Mouse (Mus musculus) forebrain, embryonic 12.5 days (tissue): Measurements from ENCODE around the gene Itpkb. TPM values are rescaled to one million over a fixed set of nuclear protein-coding genes. Genes with fewer than 3 reads are reported as not detected.

Experiments used
- ATAC-seq: fragments of 200-750 bp; cut with Nextera tagmentation; 2 replicates; pipeline ENCODE4 v1.8.0; 2017; ENCODE audit warnings: moderate TSS enrichment; ENCODE audit not compliant: low FRiP score
- H3K27ac ChIP-seq: fragments of 300-500 bp; sonication (generic); 2 replicates; pipeline ENCODE4 v1.5.1; 2016; ENCODE audit warnings: mild to moderate bottlenecking
- H3K27me3 ChIP-seq: fragments of 300-500 bp; sonication (generic); 2 replicates; pipeline ENCODE4 v1.6.1; 2016; ENCODE audit warnings: mild to moderate bottlenecking
- H3K36me3 ChIP-seq: fragments of 300-500 bp; sonication (generic); replicated peaks from 2 replicates; pipeline ENCODE4 v1.6.1; 2016; ENCODE audit warnings: mild to moderate bottlenecking
- H3K4me1 ChIP-seq: fragments of 300-500 bp; sonication (generic); 2 replicates; pipeline ENCODE4 v1.6.1; 2016
- H3K4me2 ChIP-seq: fragments of 300-500 bp; sonication (generic); 2 replicates; pipeline ENCODE4 v1.6.1; 2016; ENCODE audit warnings: mild to moderate bottlenecking, moderate library complexity
- H3K4me3 ChIP-seq: fragments of 300-500 bp; sonication (generic); replicated peaks from 2 replicates; pipeline ENCODE4 v1.5.1; 2016; ENCODE audit warnings: mild to moderate bottlenecking
- H3K9ac ChIP-seq: fragments of 300-500 bp; sonication (generic); 2 replicates; pipeline ENCODE4 v1.6.1; 2016; ENCODE audit warnings: mild to moderate bottlenecking
- H3K9me3 ChIP-seq: fragments of 300-500 bp; sonication (generic); 2 replicates; pipeline ENCODE4 v1.6.1; 2016
- WGBS: fragments of 180-500 bp; shearing (Covaris S2); methylation state at CpG from one replicate; pipeline ENCODE4 v1.1.7; 2016; 5-methylcytosine and 5-hydroxymethylcytosine counted together
- polyA plus RNA-seq: library from polyadenylated mRNA; unstranded; fragments of >200 nt; fragmentation: Nextera tagmentation; extraction: Ambion mirVana; gene quantifications from 2 replicates; pipeline ENCODE4 v1.2.1, GENCODE M21; 2016

The Itpkb gene
- polyA plus RNA-seq, 1 experiment from 2014 or later = 4.2 TPM

DNA sequence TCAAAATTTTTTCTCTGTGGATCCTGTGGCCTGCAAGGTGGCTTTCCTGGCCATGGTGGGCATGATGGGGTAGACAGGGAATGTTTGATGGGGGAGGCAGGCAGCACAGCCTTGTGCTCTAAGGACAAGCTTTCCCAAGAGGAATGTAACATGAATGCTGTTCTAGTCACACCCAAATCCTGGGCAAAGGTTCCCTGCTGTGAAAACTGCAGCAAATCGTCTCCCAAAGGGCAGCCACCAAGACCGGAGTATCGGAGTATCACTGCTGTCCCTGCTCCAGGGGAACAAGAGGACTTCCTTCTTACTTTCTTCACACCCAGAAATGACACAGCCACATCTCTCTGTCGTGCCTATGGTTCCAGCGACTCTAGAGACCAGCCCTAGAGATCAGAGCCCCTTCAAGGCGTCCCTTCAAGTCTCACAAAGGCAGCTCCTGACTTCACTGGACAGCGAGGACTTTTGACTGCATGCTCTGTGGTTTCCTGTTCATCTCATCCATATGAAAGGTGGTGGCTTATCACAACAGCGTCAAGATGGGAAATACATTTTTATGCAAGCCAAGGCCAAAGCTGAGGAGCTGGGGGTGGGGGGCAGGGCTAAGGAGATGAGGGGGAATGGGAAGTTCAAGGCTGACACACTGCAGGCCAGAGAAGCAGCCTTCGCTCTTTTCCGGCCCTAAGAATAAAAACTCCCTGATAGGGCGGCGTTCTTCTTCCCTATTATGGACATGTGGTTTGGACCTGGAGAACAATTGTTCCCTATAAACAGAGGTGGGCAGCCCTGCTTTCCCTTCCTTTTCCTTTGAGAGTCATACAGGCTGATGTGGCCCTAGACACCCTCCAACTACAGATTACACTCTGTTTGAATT is 27.8 kb upstream of the Itpkb start:
- H3K4me2 ChIP-seq = no peak overlapping the region
- H3K4me1 ChIP-seq = peaks cover 11% of the 10 kb centered on the region
- no peaks in the 10 kb centered on the region for H3K9me3 ChIP-seq
- no peak overlapping the region for H3K9ac ChIP-seq
- 67% methylated on average over 12 of the region's 12 CpGs for WGBS
- no peak overlapping the region for H3K27ac ChIP-seq
- H3K4me3 ChIP-seq = no peak overlapping the region
- no peaks in the 10 kb centered on the region for H3K27me3 ChIP-seq
- no peak for ATAC-seq
- H3K36me3 ChIP-seq = no peaks in the 10 kb centered on the region

GRCm38 (mm10) chr1:180303600-180303999 is 26.7 kb upstream of the Itpkb start:
- H3K27ac ChIP-seq = no peak overlapping the region
- H3K36me3 ChIP-seq = no peaks in the 10 kb centered on the region
- H3K4me3 ChIP-seq = no peak overlapping the region
- WGBS = 63% methylated on average over 5 of the region's 5 CpGs
- H3K4me2 ChIP-seq = no peak overlapping the region
- H3K9ac ChIP-seq = no peak overlapping the region
- no peaks in the 10 kb centered on the region for H3K9me3 ChIP-seq
- H3K27me3 ChIP-seq = no peaks in the 10 kb centered on the region
- no peak for ATAC-seq
- peaks cover 5% of the 10 kb centered on the region; the same call in 1 of the 2 replicates for H3K4me1 ChIP-seq

- Histone ChIP-seq H3K4me2 (no peak overlapping the region), H3K4me3 (no peak overlapping the region), H3K36me3 (no peaks in the 10 kb centered on the region), H3K27me3 (no peaks in the 10 kb centered on the region), H3K9ac (no peak overlapping the region), H3K9me3 (no peaks in the 10 kb centered on the region), H3K4me1 (peaks cover 5% of the 10 kb centered on the region; the same call in 1 of the 2 replicates), H3K27ac (no peak overlapping the region)
- no peak for ATAC-seq
- WGBS = 91% methylated on average over 9 of the region's 9 CpGs
Observed at GRCm38 (mm10) chr1:180306889-180307288, 23.4 kb upstream of the Itpkb start.

DNA sequence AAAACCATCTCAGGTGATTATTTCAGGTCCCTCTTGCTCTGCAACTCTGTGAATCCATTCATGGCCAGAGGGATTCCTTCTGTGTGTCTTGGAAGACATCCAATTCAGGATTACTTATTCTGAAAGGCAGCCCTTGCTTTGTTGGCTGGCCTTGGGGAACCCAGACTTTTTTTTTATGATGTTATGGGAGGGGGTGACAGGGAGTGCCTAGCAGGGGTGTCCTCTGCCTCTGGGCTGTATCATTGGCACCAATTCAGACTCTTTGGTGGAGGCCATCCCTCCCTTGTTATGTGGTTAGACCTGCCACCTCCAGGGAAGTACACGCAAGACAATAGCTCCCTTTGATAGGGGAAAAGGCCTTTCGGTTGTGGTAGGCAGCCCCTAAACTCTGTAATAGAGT is 22.6 kb upstream of the Itpkb start:
- no peaks in the 10 kb centered on the region for H3K27me3 ChIP-seq
- no peaks in the 10 kb centered on the region for H3K36me3 ChIP-seq
- H3K4me2 ChIP-seq = no peak overlapping the region
- no peak overlapping the region for H3K4me3 ChIP-seq
- no peak overlapping the region for H3K9ac ChIP-seq
- 68% methylated on average over 2 of the region's 2 CpGs for WGBS
- no peaks in the 10 kb centered on the region for H3K9me3 ChIP-seq
- H3K4me1 ChIP-seq = peaks cover 12% of the 10 kb centered on the region
- no peak overlapping the region for H3K27ac ChIP-seq
- ATAC-seq = no peak

DNA sequence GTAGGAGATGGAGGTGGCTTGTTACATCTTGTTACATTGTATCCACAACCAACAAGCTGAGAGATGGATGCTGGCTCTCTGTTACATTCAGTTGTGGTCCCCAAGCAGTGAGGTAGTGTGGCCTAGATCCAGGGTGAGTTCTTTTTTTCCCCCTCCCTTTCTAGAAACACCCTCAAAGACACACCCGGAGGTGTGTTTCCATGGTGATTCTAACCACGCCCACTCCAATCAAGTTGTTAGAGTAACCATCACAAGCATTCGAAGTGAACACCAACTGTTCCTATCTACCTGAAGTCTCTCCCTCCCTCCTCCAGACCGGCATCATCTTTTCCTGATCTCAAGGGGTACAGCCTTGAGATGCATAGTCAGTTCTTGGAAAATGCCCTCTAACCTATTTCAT is 21.4 kb upstream of the Itpkb start:
- H3K4me1 ChIP-seq = peaks cover 19% of the 10 kb centered on the region
- no peaks in the 10 kb centered on the region for H3K9me3 ChIP-seq
- no peak overlapping the region for H3K4me3 ChIP-seq
- ATAC-seq = no peak
- H3K27me3 ChIP-seq = no peaks in the 10 kb centered on the region
- no peaks in the 10 kb centered on the region for H3K36me3 ChIP-seq
- H3K27ac ChIP-seq = no peak overlapping the region
- WGBS = 77% methylated on average over 4 of the region's 4 CpGs
- H3K9ac ChIP-seq = no peak overlapping the region
- H3K4me2 ChIP-seq = no peak overlapping the region

DNA sequence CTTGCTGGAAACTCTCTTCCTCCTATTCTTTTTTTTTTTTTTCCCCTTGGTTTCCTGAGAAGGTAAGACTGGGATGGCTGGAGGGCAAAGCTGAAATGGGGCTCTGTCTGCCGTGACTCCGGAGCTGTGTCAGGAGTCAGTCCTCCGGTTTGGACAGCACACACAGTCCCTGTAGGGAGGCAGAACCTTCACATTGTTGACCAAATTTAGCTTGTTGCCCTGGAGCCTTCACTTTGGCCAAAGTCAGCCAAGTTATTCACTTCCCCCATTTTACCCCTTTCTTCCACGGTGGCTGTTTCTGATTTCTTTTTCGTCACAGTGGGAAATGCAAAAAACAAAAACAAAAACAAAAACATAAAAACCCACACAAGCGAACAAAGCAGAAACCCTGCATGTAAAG is 18.0 kb upstream of the Itpkb start:
- peak overlapping the region; percentile 69 for H3K27ac ChIP-seq
- no peak overlapping the region for H3K9ac ChIP-seq
- no peaks in the 10 kb centered on the region for H3K36me3 ChIP-seq
- no peak overlapping the region for H3K4me3 ChIP-seq
- 67% methylated on average over 6 of the region's 6 CpGs for WGBS
- H3K27me3 ChIP-seq = peaks cover 15% of the 10 kb centered on the region; the same call in 1 of the 2 replicates
- no peak for ATAC-seq
- H3K4me2 ChIP-seq = peak overlapping the region; percentile 58; the same call in 1 of the 2 replicates
- H3K4me1 ChIP-seq = peaks cover 23% of the 10 kb centered on the region
- no peaks in the 10 kb centered on the region for H3K9me3 ChIP-seq

DNA sequence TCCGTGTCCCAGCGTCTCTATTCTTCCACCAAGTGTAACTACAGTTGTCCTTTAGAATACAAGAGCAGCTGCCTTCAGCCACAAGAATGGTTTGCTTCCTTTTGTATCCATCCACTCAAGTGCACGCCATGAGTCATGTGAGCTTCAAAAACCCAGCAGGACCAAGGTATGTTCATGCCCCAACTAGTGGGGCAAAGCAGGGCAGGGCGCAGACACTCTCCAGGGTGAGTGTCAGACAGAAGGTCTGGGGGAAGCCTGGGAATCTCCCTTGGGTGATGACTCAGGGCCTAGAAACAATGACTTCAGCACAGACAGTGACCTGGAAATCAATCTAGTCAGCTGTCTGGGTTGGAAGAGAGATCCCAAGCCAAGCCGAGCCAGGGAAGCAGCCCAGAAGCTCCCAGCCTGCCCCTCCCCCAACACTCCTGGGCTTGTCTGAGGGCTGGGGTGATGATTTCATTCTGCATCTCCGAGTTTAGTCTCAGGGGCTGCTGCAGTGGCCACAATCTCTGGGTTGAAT is 17.4 kb upstream of the Itpkb start:
- Histone ChIP-seq H3K4me1 (peaks cover 23% of the 10 kb centered on the region), H3K9me3 (no peaks in the 10 kb centered on the region), H3K9ac (no peak overlapping the region), H3K4me3 (peak overlapping the region; percentile 32; the same call in 1 of the 2 replicates), H3K27ac (peak overlapping the region; percentile 69), H3K27me3 (peaks cover 16% of the 10 kb centered on the region; the same call in 1 of the 2 replicates), H3K4me2 (peak overlapping the region; percentile 58), H3K36me3 (no peaks in the 10 kb centered on the region)
- 24% methylated on average over 6 of the region's 6 CpGs for WGBS
- ATAC-seq = peak; percentile 79

DNA sequence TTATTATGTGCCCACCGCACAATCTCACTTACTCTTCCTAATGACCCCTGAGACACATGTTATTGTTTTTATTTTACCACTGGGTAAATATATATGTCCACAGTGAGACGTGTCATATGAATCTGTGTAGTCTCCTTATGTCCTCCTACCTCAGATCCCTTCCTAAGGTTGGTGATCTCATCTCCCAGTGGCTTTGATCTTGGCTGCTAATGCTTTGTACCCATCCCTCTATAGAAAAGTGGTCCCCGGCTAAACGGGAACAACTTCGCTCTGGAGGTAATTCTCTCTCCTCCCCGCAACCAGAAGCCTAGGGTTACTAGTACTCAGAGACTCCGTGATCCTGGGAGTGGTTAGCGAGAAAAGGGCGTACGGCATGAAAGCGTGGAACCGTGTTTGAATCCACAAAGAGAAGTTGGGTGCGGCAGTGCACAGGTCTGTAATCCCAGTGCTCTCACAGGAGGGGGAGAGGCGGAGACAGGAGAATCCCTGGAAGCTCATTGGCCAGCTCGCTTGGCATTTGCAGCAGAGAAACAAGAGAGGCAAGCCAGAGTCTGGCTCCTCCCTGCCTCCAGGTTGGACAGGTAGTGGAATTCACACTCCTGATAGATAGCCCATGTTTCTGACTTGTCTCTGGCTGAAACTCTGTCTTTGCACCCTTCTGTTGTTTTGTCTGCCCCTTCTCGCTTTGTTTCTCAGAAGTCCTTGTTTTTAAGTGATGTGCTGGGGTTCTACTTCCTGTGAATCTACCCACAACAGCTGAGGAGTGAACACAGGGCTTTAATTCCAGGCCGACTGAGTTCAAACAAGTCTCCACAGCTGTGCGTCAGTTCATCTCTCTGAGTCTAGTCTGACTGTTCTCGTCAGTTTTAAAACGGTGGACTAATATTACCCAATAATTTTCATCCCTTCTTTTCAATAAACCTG is 16.5 kb upstream of the Itpkb start:
- Histone ChIP-seq H3K4me3 (peak overlapping the region; percentile 32), H3K9me3 (no peaks in the 10 kb centered on the region), H3K27ac (peak overlapping the region; percentile 66; the same call in 1 of the 2 replicates), H3K36me3 (no peaks in the 10 kb centered on the region), H3K4me1 (peaks cover 23% of the 10 kb centered on the region), H3K4me2 (peak overlapping the region; percentile 58), H3K9ac (peak overlapping the region; percentile 42; the same call in 1 of the 2 replicates), H3K27me3 (peaks cover 16% of the 10 kb centered on the region; the same call in 1 of the 2 replicates)
- 9% methylated on average over 20 of the region's 20 CpGs for WGBS
- ATAC-seq = peak; percentile 73

GRCm38 (mm10) chr1:180314641-180315040 is 15.6 kb upstream of the Itpkb start:
- Histone ChIP-seq H3K27ac (no peak overlapping the region), H3K4me3 (no peak overlapping the region), H3K9me3 (no peaks in the 10 kb centered on the region), H3K4me2 (no peak overlapping the region), H3K4me1 (peaks cover 23% of the 10 kb centered on the region), H3K27me3 (peaks cover 16% of the 10 kb centered on the region; the same call in 1 of the 2 replicates), H3K9ac (no peak overlapping the region), H3K36me3 (no peaks in the 10 kb centered on the region)
- 87% methylated on average over 11 of the region's 11 CpGs for WGBS
- ATAC-seq = no peak

DNA sequence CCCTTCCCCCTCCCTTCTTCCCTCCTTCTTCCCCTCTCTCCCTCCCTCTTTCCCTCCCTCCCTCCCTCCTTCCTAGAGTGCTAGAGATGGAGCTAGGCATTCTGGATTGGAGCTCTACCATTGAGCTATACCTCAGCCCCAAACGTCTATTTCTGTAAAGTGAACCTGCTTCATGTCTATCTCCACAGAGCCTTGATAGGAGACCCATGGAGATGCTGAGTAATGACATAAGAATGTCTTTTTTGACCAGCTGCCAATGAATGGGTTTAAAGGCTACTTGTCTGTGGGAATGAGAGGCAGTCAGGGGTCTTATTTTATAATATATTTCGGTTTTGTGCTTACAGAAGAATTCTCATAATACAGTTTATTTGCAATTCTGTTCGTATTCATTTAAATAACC is 15.2 kb upstream of the Itpkb start:
- no peak overlapping the region for H3K4me3 ChIP-seq
- 76% methylated on average over 3 of the region's 3 CpGs for WGBS
- H3K9ac ChIP-seq = no peak overlapping the region
- H3K36me3 ChIP-seq = no peaks in the 10 kb centered on the region
- H3K4me2 ChIP-seq = no peak overlapping the region
- H3K27ac ChIP-seq = no peak overlapping the region
- H3K27me3 ChIP-seq = peaks cover 16% of the 10 kb centered on the region; the same call in 1 of the 2 replicates
- ATAC-seq = no peak
- peaks cover 27% of the 10 kb centered on the region for H3K4me1 ChIP-seq
- H3K9me3 ChIP-seq = no peaks in the 10 kb centered on the region

- H3K4me1 ChIP-seq = peaks cover 22% of the 10 kb centered on the region
- H3K9ac ChIP-seq = no peak overlapping the region
- WGBS = 83% methylated on average over 4 of the region's 4 CpGs
- no peaks in the 10 kb centered on the region for H3K9me3 ChIP-seq
- H3K4me2 ChIP-seq = no peak overlapping the region
- H3K27me3 ChIP-seq = peaks cover 16% of the 10 kb centered on the region; the same call in 1 of the 2 replicates
- H3K27ac ChIP-seq = no peak overlapping the region
- H3K36me3 ChIP-seq = no peaks in the 10 kb centered on the region
- H3K4me3 ChIP-seq = no peak overlapping the region
- ATAC-seq = no peak
Observed at GRCm38 (mm10) chr1:180317450-180317849, 12.8 kb upstream of the Itpkb start.

DNA sequence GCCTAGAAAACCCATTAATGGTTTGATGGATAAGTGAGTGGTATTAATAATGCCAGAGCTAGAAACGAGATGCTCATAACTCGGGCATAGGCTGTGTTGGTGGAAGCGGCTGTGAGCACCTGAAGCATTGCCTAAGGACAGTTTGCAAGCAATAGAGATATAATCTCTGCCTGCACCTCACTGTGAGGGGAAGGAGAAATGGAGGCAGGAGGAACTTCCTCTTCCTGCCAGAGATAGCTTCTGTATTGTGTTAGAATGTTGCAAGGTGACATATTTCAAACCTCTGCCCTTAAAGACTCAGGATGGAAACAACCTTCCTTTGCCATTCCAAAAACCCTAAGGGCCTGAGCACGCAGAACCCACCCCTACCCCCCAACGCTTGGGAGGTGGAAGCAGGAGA is 11.9 kb upstream of the Itpkb start:
- peaks cover 16% of the 10 kb centered on the region; the same call in 1 of the 2 replicates for H3K27me3 ChIP-seq
- peaks cover 13% of the 10 kb centered on the region for H3K4me1 ChIP-seq
- ATAC-seq = no peak

More for the DNA sequence above, 11.9 kb upstream of the Itpkb start:
- no peak overlapping the region for H3K9ac ChIP-seq
- 88% methylated on average over 5 of the region's 5 CpGs for WGBS
- H3K4me3 ChIP-seq = no peak overlapping the region
- no peak overlapping the region for H3K27ac ChIP-seq
- no peaks in the 10 kb centered on the region for H3K36me3 ChIP-seq
- H3K9me3 ChIP-seq = no peaks in the 10 kb centered on the region
- no peak overlapping the region for H3K4me2 ChIP-seq
